Mouse (Mus musculus) left cerebral cortex, postnatal 14 days (tissue): ENCODE measurements at regions not wholly inside any gene's neighbourhood (a gene's known extent, or its start where the extent isn't known, plus 50 kb on each side); places are given as distances from the start of the nearest gene placed in this dataset.
A peak's percentile ranks its signal among the peaks of the same experiment; 100 is the strongest.

Source experiments
- DNase-seq, 2 experiments: peaks; one replicate each; pipeline ENCODE4 v3.0.0; 2021 to 2022; ENCODE audit warnings: low spot score in 2 of 2, mixed read lengths in 1 of 2
- intact Hi-C: fragments of 180-260 bp; cut with DNase I; formaldehyde crosslinking; loops from one replicate; pipeline ENCODE4 v1.15.1; 2025

GRCm38 (mm10) chr13:53996867-53997266, 58.6 kb downstream of the Drd1 start:
- no peak for DNase-seq
- intact Hi-C loops, result no loop called here

GRCm38 (mm10) chr13:53992863-53993451, 62.5 kb downstream of the Drd1 start:
- intact Hi-C loops, result no loop called here
- DNase-seq, result no peak

GRCm38 (mm10) chr13:53979226-53979625, 76.3 kb downstream of the Drd1 start:
- intact Hi-C loops, result no loop called here

GRCm38 (mm10) chr13:53969421-53969820, 86.1 kb downstream of the Drd1 start:
- intact Hi-C loops, result no loop called here
- peak in 1 of 2 experiments; percentile 17 for DNase-seq

More at GRCm38 (mm10) chr13:53979226-53979625, 76.3 kb downstream of the Drd1 start:
- DNase-seq, result no peak

- intact Hi-C loops, result no loop called here
- peak; percentile 77 to 89 for DNase-seq
Observed at GRCm38 (mm10) chr13:53956167-53956566, 99.3 kb downstream of the Drd1 start.

GRCm38 (mm10) chr13:53948056-53948455, 107.4 kb downstream of the Drd1 start:
- DNase-seq, result no peak
- intact Hi-C loops, result no loop called here

GRCm38 (mm10) chr13:53945681-53946080, 109.8 kb downstream of the Drd1 start:
- peak; percentile 50 to 82 for DNase-seq
- intact Hi-C loops, result no loop called here

- intact Hi-C loops, result no loop called here
- DNase-seq, result peak; percentile 54 to 63
Observed at GRCm38 (mm10) chr13:53941005-53941747, 114.3 kb downstream of the Drd1 start.

- no peak for DNase-seq
- intact Hi-C loops, result no loop called here
Observed at GRCm38 (mm10) chr13:53935174-53935699, 120.3 kb downstream of the Drd1 start.

GRCm38 (mm10) chr13:53934457-53934856, 121.0 kb downstream of the Drd1 start:
- peak in 1 of 2 experiments; percentile 17 for DNase-seq
- intact Hi-C loops, result no loop called here

GRCm38 (mm10) chr13:53926128-53926527, 129.4 kb downstream of the Drd1 start:
- no peak for DNase-seq
- intact Hi-C loops, result loop anchor here (5.0 kb wide), 1 partner anchor 131 kb away; the partner anchor contains the start of gene Drd1

- intact Hi-C loops, result no loop called here
- DNase-seq, result no peak
Observed at GRCm38 (mm10) chr13:53924433-53924832, 131.1 kb downstream of the Drd1 start.

- DNase-seq, result peak in 1 of 2 experiments; percentile 26
- intact Hi-C loops, result no loop called here
Observed at GRCm38 (mm10) chr13:53923721-53924374, 131.7 kb downstream of the Drd1 start.

GRCm38 (mm10) chr13:53921796-53922195, 133.7 kb downstream of the Drd1 start:
- no peak for DNase-seq
- intact Hi-C loops, result no loop called here

- intact Hi-C loops, result no loop called here
- DNase-seq, result no peak
Observed at GRCm38 (mm10) chr13:53919851-53920381, 135.6 kb downstream of the Drd1 start.

- no peak for DNase-seq
Observed at GRCm38 (mm10) chr13:53915456-53915855, 140.0 kb downstream of the Drd1 start.

GRCm38 (mm10) chr13:53914434-53914833, 141.1 kb downstream of the Drd1 start:
- intact Hi-C loops, result no loop called here
- no peak for DNase-seq

More at GRCm38 (mm10) chr13:53915456-53915855, 140.0 kb downstream of the Drd1 start:
- intact Hi-C loops, result no loop called here

- intact Hi-C loops, result no loop called here
- no peak for DNase-seq
Observed at GRCm38 (mm10) chr13:53913501-53913900, 142.0 kb downstream of the Drd1 start.

GRCm38 (mm10) chr13:53911846-53912245, 143.7 kb downstream of the Drd1 start:
- no peak for DNase-seq
- intact Hi-C loops, result no loop called here

GRCm38 (mm10) chr13:53911261-53911660, 144.2 kb downstream of the Drd1 start:
- intact Hi-C loops, result no loop called here
- DNase-seq, result no peak
